Mouse (Mus musculus) cerebellum, adult (tissue): ENCODE results near the gene Clint1.

Experiments used
- ATAC-seq: cut with Nextera tagmentation; 2 replicates; pipeline ENCODE4 v1.9.2; 2017; ENCODE audit warnings: mild to moderate bottlenecking, moderate library complexity, mixed read lengths; ENCODE audit not compliant: insufficient number of reproducible peaks, low FRiP score, low TSS enrichment

The Clint1 gene

GRCm38 (mm10) chr11:45881026-45881682 is 29.3 kb downstream of the Clint1 start:
- ATAC-seq = no peak

- ATAC-seq = no peak
These were observed 29.8 kb downstream of the Clint1 start for GRCm38 (mm10) chr11:45881683-45882068.

GRCm38 (mm10) chr11:45883270-45883931 is 31.6 kb downstream of the Clint1 start:
- no peak for ATAC-seq

- ATAC-seq = 0 out of 2 replicates have a peak, but pooled peaks have one; percentile 31
These were observed 32.2 kb downstream of the Clint1 start for GRCm38 (mm10) chr11:45884029-45884428.

- no peak for ATAC-seq
These were observed 33.9 kb downstream of the Clint1 start for GRCm38 (mm10) chr11:45885606-45886230.

GRCm38 (mm10) chr11:45886596-45886995 is 34.7 kb downstream of the Clint1 start:
- ATAC-seq = no peak

GRCm38 (mm10) chr11:45888471-45889030 is 36.7 kb downstream of the Clint1 start:
- no peak for ATAC-seq

GRCm38 (mm10) chr11:45889981-45890380 is 38.1 kb downstream of the Clint1 start:
- ATAC-seq = no peak

GRCm38 (mm10) chr11:45890423-45890822 is 38.6 kb downstream of the Clint1 start:
- ATAC-seq = no peak

- ATAC-seq = no peak
These were observed 41.1 kb downstream of the Clint1 start for GRCm38 (mm10) chr11:45892861-45893360.

- ATAC-seq = no peak
These were observed 45.5 kb downstream of the Clint1 start for GRCm38 (mm10) chr11:45897392-45897791.

- no peak for ATAC-seq
These were observed 48.6 kb downstream of the Clint1 start for GRCm38 (mm10) chr11:45900233-45901015.

- no peak for ATAC-seq
These were observed 54.4 kb downstream of the Clint1 start for GRCm38 (mm10) chr11:45906109-45906786.

GRCm38 (mm10) chr11:45907301-45907700 is 55.5 kb downstream of the Clint1 start:
- ATAC-seq = no peak

GRCm38 (mm10) chr11:45908070-45908469 is 56.2 kb downstream of the Clint1 start:
- no peak for ATAC-seq

- no peak for ATAC-seq
These were observed 57.0 kb downstream of the Clint1 start for GRCm38 (mm10) chr11:45908894-45909293.

GRCm38 (mm10) chr11:45910701-45911100 is 58.9 kb downstream of the Clint1 start:
- ATAC-seq = no peak

- ATAC-seq = no peak
These were observed 64.3 kb downstream of the Clint1 start for GRCm38 (mm10) chr11:45916196-45916595.

- no peak for ATAC-seq
These were observed 66.2 kb downstream of the Clint1 start for GRCm38 (mm10) chr11:45918018-45918417.

- no peak for ATAC-seq
These were observed 67.0 kb downstream of the Clint1 start for GRCm38 (mm10) chr11:45918836-45919235.
